Mouse (Mus musculus) hindbrain, embryonic 12.5 days (tissue): ENCODE data around the gene Hapln2. TPM values are rescaled to one million over a fixed set of nuclear protein-coding genes. Genes with fewer than 3 reads are reported as not detected.
A peak's percentile ranks its signal among the peaks of the same experiment; 100 is the strongest.

ENCODE experiments used
- ATAC-seq: fragments of 200-750 bp; cut with Nextera tagmentation; 2 replicates; pipeline ENCODE4 v1.8.0; 2017; ENCODE audit warnings: moderate TSS enrichment; ENCODE audit not compliant: low FRiP score
- H3K27ac ChIP-seq: fragments of 300-500 bp; sonication (generic); 2 replicates; pipeline ENCODE4 v1.5.1; 2016; ENCODE audit warnings: mild to moderate bottlenecking
- H3K27me3 ChIP-seq: fragments of 300-500 bp; sonication (generic); 2 replicates; pipeline ENCODE4 v1.6.1; 2016; ENCODE audit warnings: mild to moderate bottlenecking
- H3K36me3 ChIP-seq: fragments of 300-500 bp; sonication (generic); 2 replicates; pipeline ENCODE4 v1.6.1; 2016; ENCODE audit warnings: mild to moderate bottlenecking
- H3K4me1 ChIP-seq: fragments of 300-500 bp; sonication (generic); 2 replicates; pipeline ENCODE4 v1.6.1; 2016
- H3K4me2 ChIP-seq: fragments of 300-500 bp; sonication (generic); replicated peaks from 2 replicates; pipeline ENCODE4 v1.6.1; 2016; ENCODE audit warnings: mild to moderate bottlenecking
- H3K4me3 ChIP-seq: fragments of 300-500 bp; sonication (generic); 2 replicates; pipeline ENCODE4 v1.5.1; 2016; ENCODE audit warnings: mild to moderate bottlenecking
- H3K9ac ChIP-seq: fragments of 300-500 bp; sonication (generic); 2 replicates; pipeline ENCODE4 v1.6.1; 2016; ENCODE audit warnings: mild to moderate bottlenecking, moderate library complexity
- H3K9me3 ChIP-seq: fragments of 300-500 bp; sonication (generic); replicated peaks from 2 replicates; pipeline ENCODE4 v1.6.1; 2016; ENCODE audit warnings: mild to moderate bottlenecking
- WGBS: fragments of 180-500 bp; shearing (Covaris S2); methylation state at CpG from one replicate; pipeline ENCODE4 v1.1.7; 2016; 5-methylcytosine and 5-hydroxymethylcytosine counted together
- polyA plus RNA-seq: library from polyadenylated mRNA; unstranded; fragments of >200 nt; fragmentation: Nextera tagmentation; extraction: Ambion mirVana; gene quantifications from 2 replicates; pipeline ENCODE4 v1.2.1, GENCODE M21; 2016

Gene Hapln2
- polyA plus RNA-seq, 1 experiment from 2014 or later = 0.30 TPM

DNA sequence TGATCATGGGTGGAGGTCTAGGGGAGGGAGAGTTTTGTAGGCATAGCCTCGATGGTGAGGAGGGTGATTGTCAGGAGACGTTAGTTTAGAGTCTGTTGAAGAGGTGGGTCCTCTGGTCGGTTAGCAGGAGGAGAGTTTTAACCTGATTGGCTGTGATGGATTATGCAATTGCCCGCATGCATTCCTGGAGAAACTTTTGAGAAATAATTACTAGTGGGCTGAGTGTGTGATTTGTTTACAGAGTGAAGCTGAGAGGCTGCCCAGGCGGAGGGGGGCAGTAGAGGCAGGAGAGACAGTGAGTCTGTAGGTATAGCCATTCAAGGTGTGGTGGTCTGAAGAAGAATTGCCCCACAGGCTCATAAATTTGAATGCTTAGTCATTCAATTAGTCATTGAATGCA, 6.1 kb upstream of the Hapln2 start:
- Histone ChIP-seq H3K27me3 (peaks cover 50% of the 10 kb centered on the region), H3K4me1 (0 out of 2 replicates have a peak, but pooled peaks cover 2% of the 10 kb centered on the region), H3K9me3 (no peaks in the 10 kb centered on the region), H3K9ac (no peak overlapping the region), H3K4me2 (no peak overlapping the region), H3K27ac (no peak overlapping the region), H3K4me3 (no peak overlapping the region), H3K36me3 (no peaks in the 10 kb centered on the region)
- 78% methylated on average over 5 of the region's 5 CpGs for WGBS
- no peak for ATAC-seq

DNA sequence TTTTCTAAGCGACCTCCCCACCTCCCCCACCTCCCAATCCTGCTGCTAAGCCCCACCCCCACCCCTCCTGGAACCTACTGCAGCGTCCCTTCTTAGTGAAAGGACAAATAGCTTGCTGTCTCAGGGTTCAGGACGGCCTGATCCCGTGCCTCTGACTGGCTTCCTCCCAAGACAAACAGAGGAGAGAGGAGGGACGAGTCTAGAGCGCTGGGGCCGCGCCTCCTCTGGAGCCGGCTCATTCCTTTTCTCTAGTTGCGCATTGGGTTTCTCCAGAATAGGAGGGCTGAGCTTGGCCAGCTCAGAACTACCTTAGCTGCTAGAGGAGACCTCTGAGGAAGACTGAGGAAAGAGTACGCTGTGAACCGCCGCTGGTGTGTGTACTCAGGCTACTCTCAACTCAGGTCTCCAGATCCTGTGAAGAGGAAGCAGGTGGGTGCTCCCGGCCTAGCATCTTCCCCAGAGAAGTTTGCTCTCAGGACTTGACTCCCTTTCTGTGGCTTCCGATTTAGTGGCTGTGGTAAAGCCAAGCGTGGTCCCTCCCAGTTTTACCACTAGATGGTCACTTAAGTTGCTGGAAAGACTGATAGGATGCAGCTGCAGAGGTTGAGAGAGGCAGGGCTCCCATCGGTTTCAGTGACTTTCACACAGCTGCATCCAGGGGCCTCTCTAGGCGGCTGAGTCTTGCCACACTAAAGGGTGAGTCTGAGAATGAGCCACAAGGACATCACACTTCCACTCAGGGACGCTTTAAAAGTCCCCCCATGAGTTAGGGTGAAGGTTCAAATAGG, 3.4 kb upstream of the Hapln2 start:
- Histone ChIP-seq H3K4me1 (0 out of 2 replicates have a peak, but pooled peaks cover 2% of the 10 kb centered on the region), H3K27ac (no peak overlapping the region), H3K9ac (no peak overlapping the region), H3K36me3 (no peaks in the 10 kb centered on the region), H3K9me3 (no peaks in the 10 kb centered on the region), H3K4me2 (no peak overlapping the region), H3K27me3 (peaks cover 54% of the 10 kb centered on the region), H3K4me3 (no peak overlapping the region)
- ATAC-seq = no peak
- 20% methylated on average over 19 of the region's 19 CpGs for WGBS

DNA sequence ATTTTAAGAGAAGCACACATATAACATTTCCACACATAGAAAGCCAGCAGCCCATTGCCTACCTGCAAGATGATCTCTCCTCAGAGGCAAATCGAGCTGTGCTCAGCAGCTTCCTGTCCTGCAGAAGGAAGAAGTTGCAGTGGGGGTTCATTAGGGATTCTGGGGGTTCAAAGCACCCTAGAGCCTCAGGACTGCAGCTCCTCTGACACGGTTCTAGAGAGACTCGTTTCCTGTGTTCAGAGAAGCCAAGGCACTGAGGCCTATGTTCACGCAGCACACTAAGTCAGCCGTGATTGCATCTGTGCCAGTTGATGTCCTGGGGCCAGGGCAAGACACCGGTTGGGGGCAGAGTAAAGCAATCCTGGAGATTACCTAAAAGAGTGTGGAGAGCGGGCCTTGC, 560 bp downstream of the Hapln2 start:
- Histone ChIP-seq H3K27me3 (peaks cover 77% of the 10 kb centered on the region), H3K36me3 (no peaks in the 10 kb centered on the region), H3K4me2 (no peak overlapping the region), H3K27ac (no peak overlapping the region), H3K9me3 (no peaks in the 10 kb centered on the region), H3K4me3 (no peak overlapping the region), H3K4me1 (peaks cover 22% of the 10 kb centered on the region), H3K9ac (no peak overlapping the region)
- WGBS = 67% methylated on average over 7 of the region's 7 CpGs
- ATAC-seq = no peak

DNA sequence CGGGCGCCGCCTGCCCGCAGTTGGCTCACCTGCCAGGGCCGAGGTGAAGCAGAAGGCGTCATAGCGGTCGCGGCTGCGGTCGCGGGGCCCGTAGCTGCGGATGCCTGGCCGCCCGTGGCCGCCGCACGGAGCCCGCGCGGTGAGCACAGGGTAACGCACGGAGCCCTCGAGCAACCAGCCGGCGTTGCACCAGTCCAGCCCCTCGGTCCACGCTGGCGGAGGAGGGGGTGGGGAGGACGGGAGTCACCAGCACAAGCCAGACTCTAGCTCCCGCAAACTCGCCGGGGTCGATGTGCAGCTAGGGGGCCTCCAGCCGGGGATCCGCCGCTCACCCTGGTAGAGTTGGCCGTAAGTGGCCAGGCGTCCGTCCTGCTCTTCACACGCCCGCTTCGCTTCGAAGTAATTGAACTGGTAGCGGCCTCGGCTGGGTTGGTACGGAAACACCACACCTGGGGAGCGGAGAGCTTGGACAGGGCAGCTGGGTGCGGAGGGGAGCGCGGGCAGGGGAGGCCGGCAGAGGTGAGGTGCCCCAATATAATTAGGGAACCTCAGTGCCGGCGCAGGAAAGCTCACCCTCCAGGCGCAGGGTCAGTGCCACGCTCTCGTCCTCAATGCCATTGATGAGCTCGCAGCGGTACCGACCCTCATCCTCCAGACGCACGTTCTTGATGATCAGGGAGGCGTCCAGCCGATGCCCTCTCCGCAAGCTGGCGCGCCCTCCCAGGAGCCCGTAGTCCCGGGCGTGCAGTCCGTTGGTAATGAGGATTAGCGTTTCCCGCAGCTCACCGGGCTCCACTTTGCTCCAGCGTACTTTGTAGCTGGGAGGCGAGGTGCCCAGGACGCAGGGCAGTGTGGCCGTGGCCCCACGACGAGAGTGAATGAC, 4.0 kb downstream of the Hapln2 start:
- WGBS = under 1% methylated on average over 81 of the region's 81 CpGs
- H3K27ac ChIP-seq = no peak overlapping the region
- peaks cover 78% of the 10 kb centered on the region for H3K27me3 ChIP-seq
- H3K36me3 ChIP-seq = no peaks in the 10 kb centered on the region
- H3K4me2 ChIP-seq = peak overlapping the region; percentile 99
- H3K9ac ChIP-seq = peak overlapping the region; percentile 45
- H3K4me1 ChIP-seq = peaks cover 20% of the 10 kb centered on the region
- H3K4me3 ChIP-seq = peak overlapping the region; percentile 53
- peak; percentile 62 for ATAC-seq
- H3K9me3 ChIP-seq = no peaks in the 10 kb centered on the region

DNA sequence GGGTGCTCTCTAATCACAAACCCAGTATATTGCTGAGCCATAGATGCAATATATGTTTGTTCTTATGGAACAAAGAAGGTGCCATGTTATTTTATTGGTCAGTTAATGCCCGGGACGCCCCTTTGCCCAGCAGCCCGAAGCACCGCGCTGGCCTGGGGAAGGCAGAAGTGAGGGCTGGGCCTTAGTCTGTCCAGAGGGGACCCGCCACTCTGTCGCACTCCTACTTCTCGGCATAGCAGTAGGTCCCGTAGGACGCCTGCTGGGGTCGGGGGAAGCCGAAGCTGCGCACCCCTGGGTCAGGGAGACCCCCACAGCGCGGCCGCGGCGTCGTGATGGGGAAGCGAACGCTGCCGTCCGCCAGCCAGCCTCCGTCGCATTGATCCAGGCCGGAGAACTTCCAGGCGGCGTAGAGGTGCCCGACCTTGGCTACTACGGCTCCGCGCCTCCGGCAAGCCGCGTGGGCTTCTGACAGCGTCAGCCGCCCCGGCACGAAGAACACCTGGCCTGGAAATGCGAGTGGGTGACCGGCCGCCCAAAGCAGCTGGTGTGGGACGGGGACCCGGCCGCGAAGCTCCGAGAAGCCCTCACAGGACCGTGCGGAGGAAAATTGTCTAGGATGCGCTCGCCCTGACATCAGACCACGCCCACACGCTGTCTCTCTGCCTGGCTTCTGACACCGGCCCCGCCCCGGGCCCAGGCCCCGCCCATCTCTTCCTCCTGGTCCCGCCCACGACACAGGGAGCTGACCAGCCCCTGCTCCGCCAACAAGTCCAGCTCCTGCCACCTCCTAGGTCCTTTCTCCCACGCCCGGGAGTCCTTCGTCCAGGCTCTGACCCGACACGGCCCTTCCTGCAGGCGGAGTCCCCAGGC, 4.8 kb downstream of the Hapln2 start:
- H3K9me3 ChIP-seq = no peaks in the 10 kb centered on the region
- H3K27ac ChIP-seq = no peak overlapping the region
- WGBS = under 1% methylated on average over 65 of the region's 66 CpGs
- peak overlapping the region; percentile 45 for H3K9ac ChIP-seq
- peak overlapping the region; percentile 53 for H3K4me3 ChIP-seq
- H3K36me3 ChIP-seq = no peaks in the 10 kb centered on the region
- H3K4me2 ChIP-seq = peak overlapping the region; percentile 99
- ATAC-seq = peak; percentile 89
- H3K27me3 ChIP-seq = peaks cover 82% of the 10 kb centered on the region
- peaks cover 20% of the 10 kb centered on the region for H3K4me1 ChIP-seq

DNA sequence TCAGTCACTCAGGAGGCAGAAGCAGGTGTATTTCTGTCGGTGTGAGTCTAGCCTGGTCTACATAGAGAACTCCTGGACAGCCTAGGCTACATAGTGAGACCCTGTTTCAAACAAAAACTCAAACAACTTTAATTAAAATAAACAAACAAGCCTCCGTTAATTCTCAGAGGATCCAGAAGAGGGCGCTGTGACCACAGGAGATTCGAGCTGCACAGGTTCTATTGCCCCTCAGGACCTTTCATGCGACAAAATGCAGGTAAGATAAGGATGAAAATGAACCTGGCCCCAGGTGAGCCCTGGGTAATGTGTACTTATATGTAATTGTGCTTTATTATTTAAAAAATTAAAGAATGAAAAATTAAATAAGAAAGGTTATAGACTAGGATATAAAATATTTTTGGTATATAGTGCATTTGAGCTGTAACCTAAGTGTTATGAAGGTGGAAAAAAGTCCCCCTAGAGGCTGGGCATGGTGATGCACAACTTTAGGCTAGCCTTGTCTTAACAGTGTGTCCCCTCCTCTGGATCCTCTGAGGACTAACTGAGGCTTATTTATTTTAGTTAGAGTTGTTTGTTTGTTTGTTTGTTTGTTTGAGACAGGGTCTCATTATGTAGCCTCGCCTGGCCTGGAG, 16.6 kb downstream of the Hapln2 start:
- Histone ChIP-seq H3K9me3 (no peaks in the 10 kb centered on the region), H3K4me3 (no peak overlapping the region), H3K27ac (no peak overlapping the region), H3K36me3 (no peaks in the 10 kb centered on the region), H3K9ac (no peak overlapping the region), H3K27me3 (peaks cover 22% of the 10 kb centered on the region), H3K4me2 (no peak overlapping the region), H3K4me1 (no peaks in the 10 kb centered on the region)
- WGBS = 13% methylated on average over 6 of the region's 6 CpGs
- no peak for ATAC-seq

DNA sequence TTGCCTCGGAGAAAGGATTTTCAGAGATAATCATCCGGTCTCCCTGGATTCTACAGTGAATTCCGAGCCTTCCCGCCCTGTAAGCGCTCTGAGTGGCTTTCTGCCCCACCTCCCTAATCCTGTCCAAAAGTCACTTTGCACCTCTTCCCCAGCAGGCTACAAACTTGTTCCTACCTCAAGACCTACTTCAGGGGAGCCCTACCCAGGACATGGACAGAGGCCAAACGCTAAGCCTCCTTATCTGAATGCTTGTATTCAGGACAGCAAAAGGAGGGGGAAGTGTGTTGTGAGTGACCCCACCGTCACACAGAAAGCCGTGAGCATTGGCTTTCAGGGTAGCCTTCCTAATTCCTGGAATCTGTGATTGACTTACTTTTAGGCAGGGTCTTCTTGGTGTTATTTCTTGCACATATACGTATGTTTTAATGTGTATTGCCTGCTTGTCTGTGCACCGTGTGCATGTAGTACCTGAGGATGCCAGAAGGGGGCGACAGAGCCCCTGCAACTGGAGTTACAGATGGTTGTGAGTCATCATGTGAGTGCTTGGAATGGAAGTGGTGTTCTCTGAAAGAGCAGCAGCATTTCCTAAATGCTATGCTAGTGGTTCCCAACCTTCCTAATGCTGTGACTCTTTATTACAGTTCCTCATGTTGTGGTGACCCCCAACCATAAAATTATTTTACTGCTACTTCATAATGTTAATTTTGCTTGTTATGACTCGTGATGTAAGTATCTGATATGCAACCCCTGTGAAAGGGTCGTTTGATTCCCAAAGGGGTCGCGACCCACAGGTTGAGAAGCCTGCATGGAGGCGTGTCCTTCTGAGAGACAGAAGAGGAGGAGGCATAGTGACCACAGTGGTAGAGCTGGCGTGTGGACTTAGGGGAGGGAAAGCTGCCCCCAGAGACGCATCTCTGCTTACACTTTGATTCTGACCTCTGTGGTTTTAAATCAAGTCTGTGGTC, 21.3 kb downstream of the Hapln2 start:
- Histone ChIP-seq H3K4me2 (no peak overlapping the region), H3K27ac (no peak overlapping the region), H3K9me3 (no peaks in the 10 kb centered on the region), H3K4me3 (no peak overlapping the region), H3K9ac (no peak overlapping the region), H3K36me3 (no peaks in the 10 kb centered on the region), H3K27me3 (peaks cover 43% of the 10 kb centered on the region), H3K4me1 (peaks cover 8% of the 10 kb centered on the region)
- no peak for ATAC-seq
- 76% methylated on average over 18 of the region's 18 CpGs for WGBS

DNA sequence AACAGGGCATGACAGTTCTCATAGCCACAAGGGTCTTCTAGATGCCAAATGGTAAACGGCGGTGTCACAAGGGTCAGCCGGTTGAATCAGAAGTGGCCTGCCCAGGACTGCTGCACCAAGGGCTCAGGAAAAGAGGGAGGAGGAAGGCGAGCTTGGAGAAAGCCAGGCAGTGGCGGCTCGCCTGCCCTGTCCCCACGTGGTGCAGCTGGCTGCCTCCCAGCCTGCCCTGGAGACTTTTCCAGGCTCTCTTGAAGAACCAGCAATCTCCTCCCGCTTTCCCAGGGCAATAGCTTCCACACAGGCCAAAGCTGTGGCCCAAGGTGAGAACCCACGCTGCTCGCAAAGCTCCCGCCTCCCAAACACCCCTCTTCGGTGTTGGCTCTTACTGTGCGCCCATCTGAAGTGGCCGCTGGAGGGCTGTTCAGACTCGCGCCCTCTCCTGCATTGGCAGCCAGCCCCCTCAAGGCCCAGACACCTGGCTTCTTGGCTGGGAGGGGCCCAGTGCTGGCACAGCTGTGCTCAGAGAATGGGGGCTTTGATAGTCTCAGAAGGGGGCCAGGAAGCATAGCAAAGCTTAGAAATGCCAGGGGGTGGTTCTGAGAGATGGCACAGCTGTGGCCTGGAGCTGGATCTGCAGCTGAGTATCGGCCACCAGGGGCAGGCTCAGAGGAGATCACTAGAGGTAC, 24.9 kb downstream of the Hapln2 start:
- Histone ChIP-seq H3K9me3 (no peaks in the 10 kb centered on the region; the same call in 1 of the 2 replicates), H3K4me2 (peak overlapping the region; percentile 17; the same call in 1 of the 2 replicates), H3K27ac (no peak overlapping the region), H3K9ac (no peak overlapping the region), H3K27me3 (peaks cover 69% of the 10 kb centered on the region), H3K4me1 (peaks cover 32% of the 10 kb centered on the region), H3K4me3 (peak overlapping the region; percentile 6; the same call in 1 of the 2 replicates), H3K36me3 (no peaks in the 10 kb centered on the region)
- ATAC-seq = no peak
- 5% methylated on average over 17 of the region's 17 CpGs for WGBS

DNA sequence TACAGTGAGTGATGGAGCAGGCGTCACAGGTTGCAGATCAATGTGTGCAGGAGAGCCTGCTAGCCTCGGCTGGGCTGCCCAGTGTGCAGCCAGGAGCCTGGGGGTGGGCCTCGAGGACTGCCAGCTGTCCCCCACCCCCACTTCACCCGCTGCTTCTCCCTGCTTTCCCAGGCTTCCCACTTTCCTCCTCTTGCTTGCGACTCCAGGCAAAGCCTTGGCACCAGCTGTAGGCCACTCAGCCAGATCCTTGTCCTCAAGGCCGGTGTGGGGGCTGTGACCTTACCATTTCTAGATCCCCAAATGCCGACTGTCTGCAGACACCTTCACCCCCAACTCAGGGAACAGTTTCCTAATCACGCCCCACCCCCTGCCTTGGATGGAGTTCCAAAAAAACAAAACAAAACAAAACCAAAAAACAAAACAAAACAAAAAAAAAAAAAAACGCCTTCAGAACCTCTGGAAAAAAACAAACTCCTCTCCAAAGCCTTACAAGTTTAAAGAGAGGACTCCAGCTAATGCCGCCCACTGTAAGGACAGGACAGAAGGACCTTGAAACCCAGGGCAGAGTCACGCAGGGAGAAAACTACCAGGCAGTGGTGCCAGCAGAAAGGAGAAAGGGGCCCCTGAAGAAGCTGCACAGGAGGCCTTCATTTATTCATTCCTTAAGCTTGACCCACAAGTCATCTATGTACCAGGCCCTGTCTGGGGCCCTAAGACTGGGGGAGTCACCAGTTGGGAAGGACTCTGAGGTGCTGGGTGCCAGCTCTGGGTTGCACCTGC, 26.4 kb downstream of the Hapln2 start:
- Histone ChIP-seq H3K4me3 (peak overlapping the region; percentile 47; the same call in 1 of the 2 replicates), H3K4me2 (peak overlapping the region; percentile 90; the same call in 1 of the 2 replicates), H3K36me3 (no peaks in the 10 kb centered on the region), H3K9ac (no peak overlapping the region), H3K9me3 (no peaks in the 10 kb centered on the region; the same call in 1 of the 2 replicates), H3K27ac (no peak overlapping the region), H3K4me1 (peaks cover 43% of the 10 kb centered on the region), H3K27me3 (peaks cover 81% of the 10 kb centered on the region)
- WGBS = 16% methylated on average over 11 of the region's 11 CpGs
- no peak for ATAC-seq

DNA sequence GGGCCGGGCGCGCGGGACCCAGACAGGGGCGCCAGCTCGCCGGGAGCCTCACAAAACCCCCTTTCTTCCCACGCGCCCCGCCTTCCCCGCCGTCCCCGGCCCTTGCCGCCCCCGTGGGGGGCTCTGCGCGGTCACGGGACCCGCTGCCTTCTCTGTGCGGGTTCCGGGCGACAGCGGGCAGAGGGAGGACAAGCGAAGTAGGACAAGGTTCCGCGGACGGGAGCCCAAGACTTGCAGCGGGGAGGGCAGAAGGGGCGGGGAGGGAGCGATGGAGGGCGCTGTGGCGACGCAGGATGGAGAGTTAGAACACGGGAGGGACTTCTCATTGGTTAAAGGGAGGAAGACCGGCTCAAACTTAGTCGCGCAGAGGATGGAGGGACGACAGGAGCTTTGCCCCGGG, 27.2 kb downstream of the Hapln2 start, which contains the start of gene Bcan:
Gene Bcan (minus strand): TSS at position 50 of the 400 bp plus-strand sequence.
- ATAC-seq = no peak
- peak within 1 kb of the TSS; percentile 47 for H3K4me3 ChIP-seq
- peak within 1 kb of the TSS; percentile 90 for H3K4me2 ChIP-seq
- H3K9me3 ChIP-seq = no peaks in the 10 kb centered on the region; the same call in 1 of the 2 replicates
- no peak within 1 kb of the TSS for H3K27ac ChIP-seq
- peaks cover 43% of the 10 kb centered on the region for H3K4me1 ChIP-seq
- no peaks in the 10 kb centered on the region for H3K36me3 ChIP-seq
- H3K27me3 ChIP-seq = peaks cover 89% of the 10 kb centered on the region
- H3K9ac ChIP-seq = peak within 1 kb of the TSS; percentile 55; the same call in 1 of the 2 replicates
- under 1% methylated on average over 38 of the region's 39 CpGs for WGBS
